Mouse (Mus musculus) intestine, embryonic 15.5 days (tissue): ENCODE measurements around the gene Kremen1. TPM values are rescaled to one million over a fixed set of nuclear protein-coding genes. Genes with fewer than 3 reads are reported as not detected.

Source experiments
- ATAC-seq: fragments of 200-750 bp; cut with Nextera tagmentation; 2 replicates; pipeline ENCODE4 v1.8.0; 2017; ENCODE audit warnings: moderate TSS enrichment, moderate library complexity
- H3K27ac ChIP-seq: fragments of 300-500 bp; sonication (generic); 2 replicates; pipeline ENCODE4 v1.5.1; 2015; ENCODE audit warnings: mild to moderate bottlenecking, inconsistent platforms
- H3K27me3 ChIP-seq: fragments of 300-500 bp; sonication (generic); replicated peaks from 2 replicates; pipeline ENCODE4 v1.6.1; 2015; ENCODE audit warnings: inconsistent platforms
- H3K36me3 ChIP-seq: fragments of 300-500 bp; sonication (generic); 2 replicates; pipeline ENCODE4 v1.6.1; 2015; ENCODE audit warnings: inconsistent platforms
- H3K4me1 ChIP-seq: fragments of 300-500 bp; sonication (generic); replicated peaks from 2 replicates; pipeline ENCODE4 v1.6.1; 2015; ENCODE audit warnings: inconsistent platforms
- H3K4me2 ChIP-seq: fragments of 300-500 bp; sonication (generic); replicated peaks from 2 replicates; pipeline ENCODE4 v1.6.1; 2015; ENCODE audit warnings: mild to moderate bottlenecking, inconsistent platforms
- H3K4me3 ChIP-seq: fragments of 300-500 bp; sonication (generic); replicated peaks from 2 replicates; pipeline ENCODE4 v1.5.1; 2015; ENCODE audit warnings: inconsistent platforms
- H3K9ac ChIP-seq: fragments of 300-500 bp; sonication (generic); 2 replicates; pipeline ENCODE4 v1.6.1; 2015; ENCODE audit warnings: inconsistent platforms
- H3K9me3 ChIP-seq: fragments of 300-500 bp; sonication (generic); 2 replicates; pipeline ENCODE4 v1.6.1; 2016; ENCODE audit warnings: inconsistent platforms
- WGBS: fragments of 180-500 bp; shearing (Covaris S2); methylation state at CpG from one replicate; pipeline ENCODE4 v1.1.7; 2015; 5-methylcytosine and 5-hydroxymethylcytosine counted together
- polyA plus RNA-seq: library from polyadenylated mRNA; unstranded; fragments of >200 nt; fragmentation: Nextera tagmentation; extraction: Ambion mirVana; gene quantifications from 2 replicates; pipeline ENCODE4 v1.2.1, GENCODE M21; 2015

The Kremen1 gene
- polyA plus RNA-seq, 1 experiment from 2014 or later, result 10.4 TPM

DNA sequence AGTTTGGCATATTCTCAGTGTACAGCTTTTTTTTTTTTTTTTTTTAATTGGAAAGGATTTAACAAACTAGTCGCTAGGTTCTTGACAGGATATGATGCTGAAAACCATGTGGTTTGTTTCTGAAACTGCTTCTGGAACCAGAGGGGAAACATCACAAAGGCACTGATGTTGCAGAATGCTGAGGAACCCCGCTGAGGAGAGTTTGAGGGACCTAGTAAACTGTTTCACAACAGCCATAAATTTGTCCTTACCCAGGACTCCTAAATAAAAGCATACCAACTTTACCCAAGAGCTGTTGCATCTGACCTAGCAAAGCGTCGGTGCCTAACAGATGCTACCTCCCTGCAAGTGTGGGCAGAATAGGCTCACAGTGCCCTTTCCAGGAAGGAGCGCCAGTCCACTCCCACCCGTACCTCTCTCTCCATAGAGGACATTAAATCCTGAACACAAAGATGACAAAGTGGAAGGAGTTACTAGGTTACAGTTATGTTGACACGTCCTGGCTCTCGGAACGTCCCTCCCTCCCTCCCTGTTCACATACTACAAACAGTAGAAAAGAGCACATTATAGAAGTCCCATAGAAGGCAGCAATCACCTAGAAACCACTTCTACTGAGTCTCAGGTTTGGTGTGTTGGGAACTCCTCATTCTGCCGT is 1.3 kb downstream of the Kremen1 start:
- 0 out of 2 replicates have a peak overlapping the region, but pooled peaks have one; percentile 86 for H3K9ac ChIP-seq
- ATAC-seq, result no peak
- WGBS, result 47% methylated on average over 10 of the region's 10 CpGs
- H3K4me3 ChIP-seq, result peak overlapping the region; percentile 95
- peak overlapping the region; percentile 89 for H3K4me2 ChIP-seq
- H3K36me3 ChIP-seq, result no peaks in the 10 kb centered on the region
- no peak overlapping the region for H3K27ac ChIP-seq
- no peaks in the 10 kb centered on the region for H3K9me3 ChIP-seq
- H3K4me1 ChIP-seq, result peaks cover 16% of the 10 kb centered on the region
- no peaks in the 10 kb centered on the region for H3K27me3 ChIP-seq

DNA sequence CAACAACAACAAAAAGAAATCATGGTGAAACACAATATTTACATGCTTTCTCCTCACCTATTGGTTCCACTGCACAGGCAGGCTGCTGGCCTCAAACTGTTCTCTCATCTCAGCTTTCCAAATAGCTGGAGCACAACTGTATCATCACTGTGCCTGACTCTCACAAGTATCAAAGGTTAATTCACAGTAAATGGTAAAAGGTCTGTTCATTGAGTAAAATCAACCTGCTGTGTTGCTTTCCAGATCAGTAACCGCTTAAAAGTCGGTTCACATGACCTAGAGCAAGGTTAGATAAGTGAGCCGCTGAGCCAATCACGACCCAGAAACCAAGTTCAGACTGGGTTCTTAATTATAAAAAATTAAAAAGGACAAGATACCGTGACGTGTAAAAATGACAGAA is 3.3 kb downstream of the Kremen1 start:
- Histone ChIP-seq H3K27me3 (no peaks in the 10 kb centered on the region), H3K4me3 (no peak overlapping the region), H3K9ac (no peak overlapping the region), H3K4me1 (peaks cover 13% of the 10 kb centered on the region), H3K27ac (no peak overlapping the region), H3K4me2 (no peak overlapping the region), H3K36me3 (no peaks in the 10 kb centered on the region), H3K9me3 (no peaks in the 10 kb centered on the region)
- 94% methylated on average over 6 of the region's 6 CpGs for WGBS
- no peak for ATAC-seq

DNA sequence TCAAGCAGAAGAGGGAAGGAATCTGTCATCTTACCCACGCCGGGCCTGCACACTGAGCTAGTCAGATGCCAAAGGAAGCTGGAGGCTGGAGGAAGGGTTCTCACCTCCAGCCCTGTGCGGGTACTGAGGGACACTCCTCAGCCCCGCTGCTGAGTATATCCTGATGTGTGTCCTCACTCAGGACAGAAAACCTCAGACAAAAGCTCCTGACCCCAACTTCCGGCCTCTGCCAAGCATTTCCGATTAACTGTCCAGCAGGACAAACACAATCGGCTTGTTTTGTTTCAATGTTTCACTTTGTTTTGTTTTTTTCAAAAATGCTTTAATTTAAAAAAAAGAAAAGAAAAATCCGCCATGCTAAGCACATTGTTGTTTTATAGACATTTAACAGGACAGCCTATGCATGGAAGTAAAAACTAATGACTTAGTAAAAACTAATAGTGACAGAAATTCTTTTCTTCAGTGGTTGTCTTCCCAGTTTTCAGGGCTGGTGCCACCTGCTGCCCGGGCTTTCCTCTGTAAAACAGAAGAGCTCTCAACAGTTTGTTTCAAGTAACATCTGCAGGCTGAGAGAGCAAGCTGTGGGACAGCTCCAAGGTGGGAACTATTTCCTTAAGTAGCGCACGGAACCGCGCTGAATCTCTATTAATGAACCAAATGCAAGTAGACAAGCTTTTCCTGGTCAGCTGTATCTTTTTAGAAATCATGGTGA is 4.1 kb downstream of the Kremen1 start:
- H3K9ac ChIP-seq, result no peak overlapping the region
- ATAC-seq, result no peak
- H3K9me3 ChIP-seq, result no peaks in the 10 kb centered on the region
- no peaks in the 10 kb centered on the region for H3K27me3 ChIP-seq
- H3K4me2 ChIP-seq, result no peak overlapping the region
- H3K4me3 ChIP-seq, result no peak overlapping the region
- no peaks in the 10 kb centered on the region for H3K36me3 ChIP-seq
- 76% methylated on average over 13 of the region's 13 CpGs for WGBS
- peaks cover 11% of the 10 kb centered on the region for H3K4me1 ChIP-seq
- H3K27ac ChIP-seq, result no peak overlapping the region

DNA sequence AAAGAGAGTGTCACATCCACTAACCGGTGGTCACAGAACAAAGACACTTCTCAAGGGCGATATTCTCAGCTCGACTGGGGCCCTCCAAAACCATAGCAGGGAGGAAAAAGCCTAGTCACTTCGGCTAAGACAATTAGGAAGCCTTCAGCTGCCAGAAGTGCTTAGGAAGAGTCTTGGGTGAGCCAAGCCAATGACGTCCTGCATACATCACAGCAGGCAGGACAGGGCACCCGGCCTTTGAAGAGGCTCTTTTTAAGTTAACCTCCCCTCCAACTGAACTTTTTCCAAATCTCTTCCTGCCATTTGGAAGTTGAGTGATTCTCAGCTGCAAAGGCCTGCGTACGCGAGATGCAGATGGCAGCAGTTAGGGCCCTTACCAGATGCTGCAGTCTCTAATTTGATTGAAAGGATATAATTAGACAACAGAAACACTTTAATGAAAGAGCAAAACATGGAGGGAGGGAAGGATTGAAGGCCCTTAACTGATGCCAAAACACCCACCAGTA is 5.8 kb downstream of the Kremen1 start:
- H3K36me3 ChIP-seq, result no peaks in the 10 kb centered on the region
- WGBS, result 60% methylated on average over 9 of the region's 9 CpGs
- H3K9me3 ChIP-seq, result no peaks in the 10 kb centered on the region
- no peak overlapping the region for H3K4me3 ChIP-seq
- H3K27me3 ChIP-seq, result no peaks in the 10 kb centered on the region
- no peak for ATAC-seq
- H3K27ac ChIP-seq, result 0 out of 2 replicates have a peak overlapping the region, but pooled peaks have one; percentile 13
- H3K4me1 ChIP-seq, result peaks cover 11% of the 10 kb centered on the region
- H3K4me2 ChIP-seq, result no peak overlapping the region
- no peak overlapping the region for H3K9ac ChIP-seq

DNA sequence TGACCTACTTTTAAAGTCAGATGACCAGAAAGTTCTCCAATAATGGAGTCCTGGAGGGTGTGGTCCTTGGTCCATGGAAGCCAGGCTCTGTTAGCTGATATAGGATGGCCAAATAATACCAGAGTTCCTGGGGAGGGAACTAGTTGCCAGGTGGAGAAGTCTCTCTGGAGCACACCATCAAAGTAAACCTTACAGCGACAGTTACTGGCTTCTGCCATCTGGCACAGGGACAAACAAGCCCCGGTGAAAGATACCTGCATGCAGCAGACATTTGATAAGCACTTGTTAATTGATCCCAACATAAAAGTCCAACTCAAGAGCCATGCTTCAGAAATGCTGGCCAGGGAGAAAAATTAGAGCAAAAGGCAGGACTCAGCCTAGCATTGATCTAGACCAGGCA is 7.3 kb downstream of the Kremen1 start:
- Histone ChIP-seq H3K36me3 (no peaks in the 10 kb centered on the region), H3K4me3 (no peak overlapping the region), H3K9ac (no peak overlapping the region), H3K9me3 (no peaks in the 10 kb centered on the region), H3K27me3 (no peaks in the 10 kb centered on the region), H3K4me2 (no peak overlapping the region), H3K27ac (no peak overlapping the region), H3K4me1 (peaks cover 8% of the 10 kb centered on the region)
- WGBS, result 63% methylated on average over 2 of the region's 2 CpGs
- no peak for ATAC-seq

DNA sequence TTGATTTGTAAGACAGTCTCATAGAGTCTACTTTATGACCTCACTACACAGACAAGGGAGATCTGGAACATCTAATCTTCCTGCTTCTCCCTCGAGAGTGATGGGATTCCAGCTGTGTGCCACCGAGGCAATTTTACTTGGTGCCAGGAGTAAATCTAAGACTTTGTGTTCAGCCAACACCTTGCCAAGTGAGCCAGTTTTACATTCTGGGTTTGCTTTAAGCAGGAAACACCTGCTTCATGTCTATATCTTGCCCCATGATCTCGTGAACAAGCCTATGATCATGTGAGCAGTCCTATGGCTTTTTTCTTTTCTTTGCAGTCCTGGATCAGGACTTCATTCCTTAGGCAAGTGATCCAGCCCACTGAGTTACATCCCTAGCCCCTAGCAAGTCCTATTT is 7.8 kb downstream of the Kremen1 start:
- H3K36me3 ChIP-seq, result no peaks in the 10 kb centered on the region
- H3K4me2 ChIP-seq, result no peak overlapping the region
- 49% methylated on average over 3 of the region's 3 CpGs for WGBS
- H3K9me3 ChIP-seq, result no peaks in the 10 kb centered on the region
- H3K9ac ChIP-seq, result no peak overlapping the region
- ATAC-seq, result no peak
- H3K4me3 ChIP-seq, result no peak overlapping the region
- H3K27ac ChIP-seq, result no peak overlapping the region
- no peaks in the 10 kb centered on the region for H3K27me3 ChIP-seq
- H3K4me1 ChIP-seq, result peaks cover 8% of the 10 kb centered on the region

DNA sequence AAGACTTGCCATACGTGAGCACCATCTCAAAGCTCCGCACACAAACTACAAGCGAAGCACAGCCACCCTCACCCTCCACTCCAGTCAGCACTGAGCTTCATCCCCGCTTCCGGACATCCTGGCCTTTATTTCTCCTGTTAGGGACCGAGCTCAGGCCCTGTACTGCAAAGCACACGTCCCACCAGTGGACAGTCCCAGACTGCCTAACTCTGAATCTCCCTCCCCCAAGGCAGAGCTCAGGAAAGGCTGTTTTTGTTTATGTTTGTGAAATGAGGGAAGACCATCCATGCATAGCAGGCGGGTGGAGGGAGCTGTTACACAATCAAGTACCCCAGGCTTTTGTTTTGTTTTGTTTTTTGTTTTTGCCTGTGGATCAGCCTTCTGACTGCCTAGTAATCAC is 8.6 kb downstream of the Kremen1 start:
- Histone ChIP-seq H3K4me2 (no peak overlapping the region), H3K27me3 (no peaks in the 10 kb centered on the region), H3K9me3 (no peaks in the 10 kb centered on the region), H3K27ac (no peak overlapping the region), H3K36me3 (no peaks in the 10 kb centered on the region), H3K4me1 (peaks cover 8% of the 10 kb centered on the region), H3K4me3 (no peak overlapping the region), H3K9ac (no peak overlapping the region)
- 75% methylated on average over 8 of the region's 8 CpGs for WGBS
- ATAC-seq, result no peak

DNA sequence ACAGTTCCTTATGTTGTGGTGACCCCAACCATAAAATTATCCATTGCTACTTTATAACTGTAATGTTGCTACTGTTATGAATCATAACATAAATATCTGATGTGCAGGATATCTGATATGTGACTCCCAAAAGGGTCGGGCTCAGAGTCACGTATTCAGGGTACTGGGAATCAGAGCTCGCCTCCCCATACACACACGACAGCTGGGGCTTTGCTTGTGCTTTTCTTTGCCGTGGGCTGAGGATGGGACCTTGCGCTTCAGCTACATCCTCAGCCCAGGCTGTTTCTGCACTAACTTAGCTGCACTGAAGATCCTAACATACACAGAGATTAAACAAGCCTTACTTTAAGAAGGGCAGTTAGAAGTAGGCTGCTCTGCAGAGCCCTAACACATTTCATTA is 10.2 kb downstream of the Kremen1 start:
- no peak overlapping the region for H3K4me3 ChIP-seq
- no peaks in the 10 kb centered on the region for H3K27me3 ChIP-seq
- H3K4me1 ChIP-seq, result no peaks in the 10 kb centered on the region
- no peak overlapping the region for H3K27ac ChIP-seq
- H3K36me3 ChIP-seq, result no peaks in the 10 kb centered on the region
- WGBS, result 51% methylated on average over 6 of the region's 6 CpGs
- no peak for ATAC-seq
- H3K9me3 ChIP-seq, result no peaks in the 10 kb centered on the region
- no peak overlapping the region for H3K4me2 ChIP-seq
- H3K9ac ChIP-seq, result no peak overlapping the region

DNA sequence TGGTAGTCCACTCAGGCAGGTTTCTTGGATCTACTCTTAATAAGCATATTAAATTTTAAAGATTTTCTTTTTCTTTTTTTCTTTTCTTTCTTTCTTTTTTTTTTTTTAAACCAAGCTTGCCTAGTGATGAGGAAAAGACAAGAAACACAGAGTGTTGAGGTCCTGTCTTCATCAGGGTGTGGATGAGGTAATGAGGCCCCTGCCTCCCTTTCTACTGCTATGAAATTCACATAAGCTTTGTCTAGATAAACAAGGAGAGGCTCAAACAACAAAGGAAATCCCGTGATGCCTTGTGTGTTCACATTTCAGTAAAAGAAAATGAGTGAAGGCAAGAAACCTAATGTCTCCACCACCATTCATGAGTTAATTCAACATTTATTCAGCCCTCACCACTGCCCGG is 13.2 kb downstream of the Kremen1 start:
- Histone ChIP-seq H3K27ac (no peak overlapping the region), H3K9ac (no peak overlapping the region), H3K27me3 (no peaks in the 10 kb centered on the region), H3K36me3 (no peaks in the 10 kb centered on the region), H3K4me2 (no peak overlapping the region), H3K4me3 (no peak overlapping the region), H3K4me1 (peaks cover 18% of the 10 kb centered on the region), H3K9me3 (no peaks in the 10 kb centered on the region)
- WGBS, result 62% methylated on average over 2 of the region's 2 CpGs
- ATAC-seq, result no peak

DNA sequence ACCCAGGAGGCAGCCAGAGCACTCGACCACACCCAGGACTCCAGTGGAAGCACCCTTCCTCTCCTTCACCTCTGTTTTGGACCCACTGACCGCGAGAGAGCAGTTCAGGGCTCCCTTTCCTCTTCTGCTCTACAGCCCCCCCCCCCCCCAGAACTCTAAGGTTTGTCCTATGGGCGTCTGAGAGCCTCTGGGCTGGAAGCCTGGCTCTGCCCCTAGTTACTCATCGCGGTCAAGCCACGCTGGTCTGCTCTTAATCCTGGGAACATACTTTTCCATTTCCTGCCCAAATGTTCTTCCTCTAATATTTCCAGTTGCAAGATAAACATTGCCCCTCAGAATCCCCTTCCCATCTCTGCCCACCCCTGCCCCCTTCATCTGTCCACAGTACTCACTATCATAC is 15.9 kb downstream of the Kremen1 start:
- H3K9ac ChIP-seq, result no peak overlapping the region
- no peak overlapping the region for H3K4me2 ChIP-seq
- ATAC-seq, result no peak
- peaks cover 19% of the 10 kb centered on the region for H3K4me1 ChIP-seq
- no peaks in the 10 kb centered on the region for H3K9me3 ChIP-seq
- no peak overlapping the region for H3K4me3 ChIP-seq
- 0 out of 2 replicates have a peak, but pooled peaks cover 3% of the 10 kb centered on the region for H3K36me3 ChIP-seq
- no peak overlapping the region for H3K27ac ChIP-seq
- H3K27me3 ChIP-seq, result no peaks in the 10 kb centered on the region
- 71% methylated on average over 7 of the region's 7 CpGs for WGBS

DNA sequence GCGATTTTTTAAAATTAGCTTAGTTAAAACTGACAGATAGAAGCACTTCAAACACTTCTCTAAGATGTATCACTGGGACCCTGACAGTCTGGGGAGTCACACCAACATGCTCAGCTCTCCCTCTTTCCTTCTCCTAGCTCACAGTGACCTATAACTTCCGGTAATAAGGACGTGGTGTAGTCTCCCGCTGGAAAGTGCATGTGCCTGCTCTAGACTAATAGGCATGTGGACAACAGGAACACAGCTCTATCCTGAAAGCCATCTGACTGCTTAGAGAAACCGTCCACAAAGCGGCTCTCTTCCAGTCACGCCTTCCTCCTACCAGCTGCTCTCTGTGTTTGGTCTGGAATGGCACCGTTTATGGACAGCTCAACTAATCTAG is 16.6 kb downstream of the Kremen1 start:
- 0 out of 2 replicates have a peak, but pooled peaks cover 3% of the 10 kb centered on the region for H3K36me3 ChIP-seq
- WGBS, result 32% methylated on average over 8 of the region's 8 CpGs
- peak overlapping the region; percentile 42 for H3K4me2 ChIP-seq
- peak; percentile 45; the same call in 1 of the 2 replicates for ATAC-seq
- H3K4me1 ChIP-seq, result peaks cover 26% of the 10 kb centered on the region
- H3K9me3 ChIP-seq, result no peaks in the 10 kb centered on the region
- peak overlapping the region; percentile 19; the same call in 1 of the 2 replicates for H3K27ac ChIP-seq
- no peak overlapping the region for H3K9ac ChIP-seq
- no peak overlapping the region for H3K4me3 ChIP-seq
- H3K27me3 ChIP-seq, result no peaks in the 10 kb centered on the region

DNA sequence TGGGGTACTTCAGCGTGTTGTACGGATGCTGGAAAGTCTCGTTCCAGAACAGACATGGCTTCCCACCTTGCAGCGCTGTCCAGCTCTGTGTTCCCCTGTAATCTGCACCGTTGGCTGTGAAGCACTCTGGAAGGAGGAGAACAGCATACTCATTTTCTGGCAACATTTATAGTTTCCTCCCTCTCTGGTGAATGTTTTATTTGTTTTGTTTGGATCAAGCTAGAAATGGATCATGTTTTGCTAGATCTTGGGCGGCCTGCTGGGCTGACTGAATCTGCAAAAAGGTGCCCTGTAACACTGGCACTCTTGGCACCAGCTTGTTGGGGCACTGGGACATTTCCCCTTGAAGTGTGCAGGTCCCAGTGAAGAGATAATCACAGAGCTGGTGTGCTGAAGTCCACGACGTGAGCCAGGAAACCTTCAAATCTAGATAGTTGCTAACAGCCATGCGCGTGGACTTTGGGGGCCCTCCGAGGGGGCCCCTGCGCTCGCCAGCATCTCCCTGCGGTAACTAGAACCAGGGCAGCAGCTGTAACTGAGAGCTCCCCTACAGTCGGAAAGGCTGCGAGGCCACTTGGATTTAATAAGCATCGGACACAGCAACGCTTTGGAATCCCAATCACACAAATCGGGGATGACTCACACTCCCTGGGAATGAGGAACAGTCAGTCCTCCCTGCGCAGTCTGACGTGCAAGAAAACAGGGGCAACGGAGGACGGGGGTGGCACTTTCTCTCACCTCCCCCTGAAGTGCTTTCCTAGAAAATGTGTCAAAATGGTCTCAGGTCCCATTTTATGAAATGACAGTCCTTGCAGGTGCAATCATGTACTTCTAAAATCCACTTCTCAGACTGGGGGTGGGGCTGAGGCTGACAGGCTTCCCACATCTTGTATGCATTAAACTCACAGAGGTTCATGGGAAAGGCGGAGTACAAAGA is 17.3 kb downstream of the Kremen1 start:
- peak; percentile 63 for ATAC-seq
- H3K4me1 ChIP-seq, result peaks cover 32% of the 10 kb centered on the region

More for the DNA sequence above, 17.3 kb downstream of the Kremen1 start:
- H3K36me3 ChIP-seq, result 0 out of 2 replicates have a peak, but pooled peaks cover 3% of the 10 kb centered on the region
- no peaks in the 10 kb centered on the region for H3K9me3 ChIP-seq
- H3K27ac ChIP-seq, result peak overlapping the region; percentile 19
- no peaks in the 10 kb centered on the region for H3K27me3 ChIP-seq
- H3K9ac ChIP-seq, result no peak overlapping the region
- peak overlapping the region; percentile 42 for H3K4me2 ChIP-seq
- 41% methylated on average over 24 of the region's 24 CpGs for WGBS
- peak overlapping the region; percentile 17 for H3K4me3 ChIP-seq
